Mouse (Mus musculus): Measurements from ENCODE around the gene Fhod1. TPM values are rescaled to one million over a fixed set of nuclear protein-coding genes. Genes with fewer than 3 reads are reported as not detected.

Fhod1 gene
- 2.1 and 3.3 TPM in 2 replicates for polyA plus RNA-seq (2012; ENCODE audit: insufficient read depth, insufficient read length, missing spikeins)

GRCm38 (mm10) chr8:105347428-105348221, at the start of gene Fhod1:
Gene Fhod1, minus strand, starts transcription at chr8:105347953.
- Histone ChIP-seq H3K27ac (replicated peaks; ENCODE audit: low read depth, low read length) (peak within 1 kb of the TSS; percentile 76), H3K4me1 (ENCODE audit: control insufficient read depth, insufficient read depth, insufficient read length, low read length) (peaks cover 16% of the 10 kb centered on the region), H3K4me3 (ENCODE audit: insufficient read depth, low read depth, low read length) (peak within 1 kb of the TSS; percentile 81)

- no peak overlapping the region for H3K27ac ChIP-seq (replicated peaks; ENCODE audit: low read depth, low read length)
- H3K4me3 ChIP-seq (ENCODE audit: insufficient read depth, low read depth, low read length): no peak overlapping the region
- H3K4me1 ChIP-seq (ENCODE audit: control insufficient read depth, insufficient read depth, insufficient read length, low read length): peaks cover 12% of the 10 kb centered on the region
These were observed 46.2 kb upstream of the Fhod1 start for GRCm38 (mm10) chr8:105393915-105394314.

- no peak overlapping the region for H3K27ac ChIP-seq (replicated peaks; ENCODE audit: low read depth, low read length)
- H3K4me1 ChIP-seq (ENCODE audit: control insufficient read depth, insufficient read depth, insufficient read length, low read length): peaks cover 18% of the 10 kb centered on the region
- H3K4me3 ChIP-seq (ENCODE audit: insufficient read depth, low read depth, low read length): no peak overlapping the region
These were observed 45.5 kb upstream of the Fhod1 start for GRCm38 (mm10) chr8:105393089-105393787.

GRCm38 (mm10) chr8:105389096-105389495, 41.3 kb upstream of the Fhod1 start:
- Histone ChIP-seq H3K4me1 (ENCODE audit: control insufficient read depth, insufficient read depth, insufficient read length, low read length) (peaks cover 25% of the 10 kb centered on the region), H3K4me3 (ENCODE audit: insufficient read depth, low read depth, low read length) (no peak overlapping the region), H3K27ac (replicated peaks; ENCODE audit: low read depth, low read length) (peak overlapping the region; percentile 85)

DNA sequence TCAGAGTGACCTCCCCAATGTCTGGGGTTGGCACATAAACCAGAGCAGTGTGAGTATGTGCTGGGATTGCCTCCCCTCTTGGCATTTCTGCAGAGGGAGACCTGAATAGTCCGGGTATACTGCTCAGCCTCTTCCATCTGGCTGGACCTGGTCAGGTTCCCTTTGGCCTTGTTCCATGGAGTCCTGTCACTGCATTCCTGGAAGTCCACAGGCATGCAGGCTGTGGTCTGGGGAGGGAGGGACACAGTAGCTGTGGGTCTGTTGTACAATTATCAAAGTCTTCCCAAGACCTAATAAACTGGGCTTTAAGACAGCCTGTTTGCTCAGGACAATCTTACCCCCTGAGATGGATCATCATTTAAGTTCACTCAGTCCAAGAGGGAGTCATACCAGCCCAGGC, 39.4 kb upstream of the Fhod1 start:
- peaks cover 25% of the 10 kb centered on the region for H3K4me1 ChIP-seq (ENCODE audit: control insufficient read depth, insufficient read depth, insufficient read length, low read length)
- H3K4me3 ChIP-seq (ENCODE audit: insufficient read depth, low read depth, low read length): no peak overlapping the region
- peak overlapping the region; percentile 85; the same call in 1 of the 2 replicates for H3K27ac ChIP-seq (replicated peaks; ENCODE audit: low read depth, low read length)

DNA sequence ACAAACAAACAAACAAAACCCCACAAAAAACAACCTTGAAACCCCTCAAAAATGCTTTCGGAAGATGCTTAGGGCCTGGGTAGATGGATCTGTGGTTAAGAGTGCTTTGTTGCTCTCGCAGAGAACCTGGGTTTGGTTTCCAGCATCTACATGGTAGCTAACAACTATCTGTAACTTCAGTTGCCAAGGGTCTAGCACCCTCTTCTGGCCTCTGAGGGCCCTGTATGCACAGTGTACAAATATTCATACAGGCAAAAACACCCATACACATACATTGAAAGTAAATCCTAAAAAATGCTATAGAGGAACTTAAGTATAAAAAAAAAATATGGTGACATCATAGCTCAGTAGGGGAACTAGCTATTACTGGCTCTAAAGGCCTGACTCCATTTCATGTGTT, 36.3 kb upstream of the Fhod1 start:
- Histone ChIP-seq H3K27ac (replicated peaks; ENCODE audit: low read depth, low read length) (no peak overlapping the region), H3K4me1 (ENCODE audit: control insufficient read depth, insufficient read depth, insufficient read length, low read length) (peaks cover 17% of the 10 kb centered on the region), H3K4me3 (ENCODE audit: insufficient read depth, low read depth, low read length) (no peak overlapping the region)

DNA sequence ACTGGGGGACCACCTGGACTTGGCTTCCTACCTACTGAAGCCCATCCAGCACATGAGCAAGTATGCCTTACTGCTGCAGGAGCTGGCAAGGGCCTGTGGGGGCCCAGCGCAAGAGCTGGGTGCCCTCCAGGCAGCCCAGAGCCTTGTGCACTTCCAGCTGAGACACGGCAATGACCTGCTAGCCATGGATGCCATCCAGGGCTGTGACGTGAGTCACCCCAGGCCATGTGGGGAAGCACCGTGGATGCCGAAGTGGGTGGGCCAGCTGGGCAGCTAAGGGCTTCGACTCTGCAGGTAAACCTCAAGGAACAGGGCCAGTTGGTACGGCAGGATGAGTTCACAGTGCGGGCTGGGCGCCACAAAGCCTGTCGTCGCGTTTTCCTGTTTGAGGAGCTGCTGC, 32.6 kb upstream of the Fhod1 start:
- no peak overlapping the region for H3K4me3 ChIP-seq (ENCODE audit: insufficient read depth, low read depth, low read length)
- peaks cover 9% of the 10 kb centered on the region for H3K4me1 ChIP-seq (ENCODE audit: control insufficient read depth, insufficient read depth, insufficient read length, low read length)
- no peak overlapping the region for H3K27ac ChIP-seq (replicated peaks; ENCODE audit: low read depth, low read length)

DNA sequence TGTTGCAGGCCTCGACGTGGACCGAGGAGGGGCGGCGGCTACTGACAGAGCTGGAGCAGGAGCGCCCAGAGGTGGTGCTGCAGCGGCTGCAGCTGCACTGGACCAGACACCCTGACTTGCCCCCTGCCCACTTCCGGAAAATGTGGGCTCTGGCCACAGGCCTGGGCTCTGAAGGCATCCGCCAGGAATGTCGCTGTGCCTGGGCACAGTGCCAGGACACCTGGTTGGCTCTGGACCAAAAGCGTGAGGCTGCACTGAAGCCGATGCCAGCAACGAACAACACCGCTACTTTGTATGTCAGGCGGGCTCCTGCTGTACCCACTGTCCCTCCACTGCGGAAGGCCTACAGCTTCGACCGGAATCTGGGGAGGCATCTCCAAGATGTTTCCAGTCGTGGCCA, 30.9 kb upstream of the Fhod1 start:
- Histone ChIP-seq H3K27ac (replicated peaks; ENCODE audit: low read depth, low read length) (no peak overlapping the region), H3K4me1 (ENCODE audit: control insufficient read depth, insufficient read depth, insufficient read length, low read length) (peaks cover 9% of the 10 kb centered on the region), H3K4me3 (ENCODE audit: insufficient read depth, low read depth, low read length) (no peak overlapping the region)

DNA sequence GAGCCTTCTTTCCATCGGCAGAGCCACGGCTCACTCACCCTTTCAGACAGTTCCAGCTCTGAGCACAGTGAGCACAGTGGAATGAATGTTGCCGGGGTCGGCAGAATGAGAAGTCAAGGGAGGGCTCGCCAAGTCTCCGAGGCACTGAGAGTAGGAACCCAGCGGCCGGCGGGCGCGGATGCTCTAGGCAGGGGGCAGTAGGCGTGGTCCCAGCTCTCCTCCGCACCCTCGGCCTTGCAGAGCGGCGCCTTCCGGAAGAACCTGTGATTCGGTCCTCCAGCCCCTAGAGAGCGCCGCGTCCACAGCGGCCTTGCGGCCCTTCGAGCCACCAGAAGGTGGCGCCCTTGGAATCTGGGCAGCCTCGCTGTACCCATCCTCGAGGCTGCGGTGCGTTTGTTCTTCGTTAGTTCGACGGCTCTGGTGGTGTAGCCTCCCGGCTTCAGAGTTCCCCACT, 26.8 kb upstream of the Fhod1 start:
- Histone ChIP-seq H3K27ac (replicated peaks; ENCODE audit: low read depth, low read length) (no peak overlapping the region), H3K4me1 (ENCODE audit: control insufficient read depth, insufficient read depth, insufficient read length, low read length) (peaks cover 9% of the 10 kb centered on the region), H3K4me3 (ENCODE audit: insufficient read depth, low read depth, low read length) (no peak overlapping the region)

DNA sequence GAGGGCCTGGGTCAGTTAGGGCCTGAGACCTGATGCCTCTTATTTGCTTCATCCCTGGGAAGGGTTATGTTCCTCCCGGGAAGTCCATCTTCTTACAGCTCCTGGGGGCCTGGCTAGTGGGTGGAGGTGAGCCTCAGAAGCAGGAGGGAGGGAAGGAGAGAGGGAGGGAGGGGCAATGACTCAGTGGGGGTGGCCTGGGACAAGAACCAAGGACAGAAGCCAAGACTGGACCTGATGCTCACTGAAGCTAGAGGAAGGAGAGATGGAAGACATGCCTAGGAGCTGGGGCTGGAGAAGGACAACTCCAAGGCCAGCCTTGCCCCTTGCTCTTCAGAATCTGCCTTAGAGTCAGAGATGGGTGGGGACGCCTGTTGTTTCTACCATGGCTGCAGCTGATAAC, 25.3 kb upstream of the Fhod1 start, which contains the start of gene Plekhg4:
Gene Plekhg4, plus strand, starts transcription at position 243 of the 400 bp plus-strand sequence.
- Histone ChIP-seq H3K4me3 (ENCODE audit: insufficient read depth, low read depth, low read length) (no peak within 1 kb of the TSS), H3K27ac (replicated peaks; ENCODE audit: low read depth, low read length) (no peak within 1 kb of the TSS), H3K4me1 (ENCODE audit: control insufficient read depth, insufficient read depth, insufficient read length, low read length) (no peaks in the 10 kb centered on the region)

- Histone ChIP-seq H3K4me1 (ENCODE audit: control insufficient read depth, insufficient read depth, insufficient read length, low read length) (no peaks in the 10 kb centered on the region), H3K4me3 (ENCODE audit: insufficient read depth, low read depth, low read length) (no peak overlapping the region), H3K27ac (replicated peaks; ENCODE audit: low read depth, low read length) (no peak overlapping the region)
These were observed 24.7 kb upstream of the Fhod1 start for GRCm38 (mm10) chr8:105372473-105372872.

- Histone ChIP-seq H3K4me3 (ENCODE audit: insufficient read depth, low read depth, low read length) (no peak overlapping the region), H3K4me1 (ENCODE audit: control insufficient read depth, insufficient read depth, insufficient read length, low read length) (peaks cover 6% of the 10 kb centered on the region; the same call in 1 of the 2 replicates), H3K27ac (replicated peaks; ENCODE audit: low read depth, low read length) (no peak overlapping the region)
These were observed 19.4 kb upstream of the Fhod1 start for GRCm38 (mm10) chr8:105367107-105367506.

- peaks cover 11% of the 10 kb centered on the region; the same call in 1 of the 2 replicates for H3K4me1 ChIP-seq (ENCODE audit: control insufficient read depth, insufficient read depth, insufficient read length, low read length)
- H3K4me3 ChIP-seq (ENCODE audit: insufficient read depth, low read depth, low read length): no peak overlapping the region
- peak overlapping the region; percentile 22 for H3K27ac ChIP-seq (replicated peaks; ENCODE audit: low read depth, low read length)
These were observed 14.3 kb upstream of the Fhod1 start for GRCm38 (mm10) chr8:105361751-105362702.

- Histone ChIP-seq H3K4me3 (ENCODE audit: insufficient read depth, low read depth, low read length) (no peak overlapping the region), H3K27ac (replicated peaks; ENCODE audit: low read depth, low read length) (no peak overlapping the region), H3K4me1 (ENCODE audit: control insufficient read depth, insufficient read depth, insufficient read length, low read length) (peaks cover 15% of the 10 kb centered on the region; the same call in 1 of the 2 replicates)
These were observed 11.9 kb upstream of the Fhod1 start for GRCm38 (mm10) chr8:105359646-105360045.
